Mouse (Mus musculus): Measurements from ENCODE around the gene Heyl. TPM values are rescaled to one million over a fixed set of nuclear protein-coding genes. Genes with fewer than 3 reads are reported as not detected.
"Not testable (repeated sequence)": the region's sequence is repeated elsewhere in the genome, so short reads cannot be mapped to it uniquely, and the experiment has no call there.

Heyl gene
- polyA plus RNA-seq, 1 experiment, result 4.1 TPM

- no peak for TF ChIP-seq CTCF (conservative IDR thresholded peaks at IDR 0.05; ENCODE audit: insufficient read depth, insufficient read length, low read depth, low read length)
- TF ChIP-seq POLR2A (IDR thresholded peaks at IDR 0.05; ENCODE audit: low read depth, low read length), result no peak
- DNase-seq, result peak; percentile 52
- Histone ChIP-seq H3K27me3 (replicated peaks; ENCODE audit: control insufficient read depth, insufficient read depth, low read length) (no peaks in the 10 kb centered on the region), H3K4me3 (ENCODE audit: insufficient read depth, low read depth, low read length) (no peak overlapping the region), H3K36me3 (ENCODE audit: control insufficient read depth, insufficient read depth, low read length) (no peaks in the 10 kb centered on the region; the same call in 1 of the 2 replicates), H3K27ac (ENCODE audit: insufficient read depth, low read depth, low read length) (no peak overlapping the region), H3K4me1 (ENCODE audit: control insufficient read depth, insufficient read depth, low read length) (peaks cover 4% of the 10 kb centered on the region; the same call in 1 of the 2 replicates)
- 58% methylated on average over 6 of the region's 6 CpGs for WGBS
These were observed 51.6 kb downstream of the Heyl start for GRCm38 (mm10) chr4:123284731-123285624.

- no peak for DNase-seq
- H3K4me3 ChIP-seq (ENCODE audit: insufficient read depth, low read depth, low read length), result no peak overlapping the region
- peaks cover 4% of the 10 kb centered on the region; the same call in 1 of the 2 replicates for H3K4me1 ChIP-seq (ENCODE audit: control insufficient read depth, insufficient read depth, low read length)
- no peaks in the 10 kb centered on the region for H3K27me3 ChIP-seq (replicated peaks; ENCODE audit: control insufficient read depth, insufficient read depth, low read length)
- TF ChIP-seq CTCF (conservative IDR thresholded peaks at IDR 0.05; ENCODE audit: insufficient read depth, insufficient read length, low read depth, low read length) (no peak), POLR2A (IDR thresholded peaks at IDR 0.05; ENCODE audit: low read depth, low read length) (no peak)
- 90% methylated on average over 2 of the region's 2 CpGs for WGBS
- H3K27ac ChIP-seq (ENCODE audit: insufficient read depth, low read depth, low read length), result no peak overlapping the region
- peaks cover 5% of the 10 kb centered on the region; the same call in 1 of the 2 replicates for H3K36me3 ChIP-seq (ENCODE audit: control insufficient read depth, insufficient read depth, low read length)
These were observed 53.4 kb downstream of the Heyl start for GRCm38 (mm10) chr4:123286790-123287189.

DNA sequence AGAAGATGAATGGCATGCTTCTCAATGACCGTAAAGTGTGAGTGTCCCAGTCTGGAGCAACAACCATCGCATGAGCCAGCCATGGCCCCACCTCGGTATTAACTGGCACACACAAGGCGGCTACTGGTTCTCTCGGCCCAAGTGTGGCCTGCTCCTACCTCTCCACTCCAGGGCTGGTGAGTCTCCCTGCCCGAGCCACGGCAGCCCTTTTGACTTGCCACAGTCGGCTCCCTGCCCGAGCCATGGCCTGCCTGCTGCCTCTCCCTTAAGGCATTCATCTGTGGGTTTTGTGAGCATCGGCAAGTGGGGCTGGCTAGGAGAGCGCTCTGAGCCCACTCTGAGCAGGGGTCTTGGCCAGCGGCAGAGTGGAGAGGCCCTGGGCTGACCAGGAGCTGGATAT, 55.7 kb downstream of the Heyl start:
- TF ChIP-seq POLR2A (IDR thresholded peaks at IDR 0.05; ENCODE audit: low read depth, low read length) (no peak), CTCF (conservative IDR thresholded peaks at IDR 0.05; ENCODE audit: insufficient read depth, insufficient read length, low read depth, low read length) (no peak)
- DNase-seq, result no peak
- H3K4me1 ChIP-seq (ENCODE audit: control insufficient read depth, insufficient read depth, low read length), result peaks cover 4% of the 10 kb centered on the region; the same call in 1 of the 2 replicates
- WGBS, result 89% methylated on average over 12 of the region's 12 CpGs
- H3K36me3 ChIP-seq (ENCODE audit: control insufficient read depth, insufficient read depth, low read length), result peaks cover 11% of the 10 kb centered on the region
- H3K27ac ChIP-seq (ENCODE audit: insufficient read depth, low read depth, low read length), result no peak overlapping the region
- H3K4me3 ChIP-seq (ENCODE audit: insufficient read depth, low read depth, low read length), result no peak overlapping the region
- H3K27me3 ChIP-seq (replicated peaks; ENCODE audit: control insufficient read depth, insufficient read depth, low read length), result no peaks in the 10 kb centered on the region

- Histone ChIP-seq H3K36me3 (ENCODE audit: control insufficient read depth, insufficient read depth, low read length) (peaks cover 11% of the 10 kb centered on the region), H3K4me3 (ENCODE audit: insufficient read depth, low read depth, low read length) (no peak overlapping the region), H3K27ac (ENCODE audit: insufficient read depth, low read depth, low read length) (no peak overlapping the region), H3K4me1 (ENCODE audit: control insufficient read depth, insufficient read depth, low read length) (no peaks in the 10 kb centered on the region), H3K27me3 (replicated peaks; ENCODE audit: control insufficient read depth, insufficient read depth, low read length) (no peaks in the 10 kb centered on the region)
- no peak for TF ChIP-seq POLR2A (IDR thresholded peaks at IDR 0.05; ENCODE audit: low read depth, low read length)
- no peak for TF ChIP-seq CTCF (conservative IDR thresholded peaks at IDR 0.05; ENCODE audit: insufficient read depth, insufficient read length, low read depth, low read length)
- WGBS, result 74% methylated on average over 3 of the region's 3 CpGs
- no peak for DNase-seq
These were observed 59.0 kb downstream of the Heyl start for GRCm38 (mm10) chr4:123292390-123292789.

DNA sequence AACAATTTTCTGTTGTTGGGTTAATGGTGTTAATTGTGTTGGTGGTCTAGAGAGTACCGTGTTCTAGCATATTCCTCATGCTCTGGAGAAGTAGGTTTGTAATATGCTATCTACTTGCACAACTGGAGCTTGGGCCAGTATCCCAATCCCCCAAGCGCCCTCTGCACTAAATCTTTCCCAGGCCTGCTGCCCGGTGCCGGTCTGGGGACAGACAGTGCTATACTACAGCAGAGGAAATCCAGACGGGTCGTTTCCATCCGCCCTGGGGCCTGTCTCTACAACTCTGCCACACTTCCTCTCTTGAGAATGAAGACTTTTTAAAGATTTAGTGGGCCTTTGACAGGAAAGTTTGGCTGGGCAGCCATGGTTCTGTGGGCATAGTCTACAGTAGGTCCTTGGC, 59.6 kb downstream of the Heyl start:
- no peak for TF ChIP-seq POLR2A (IDR thresholded peaks at IDR 0.05; ENCODE audit: low read depth, low read length)
- no peak for TF ChIP-seq CTCF (conservative IDR thresholded peaks at IDR 0.05; ENCODE audit: insufficient read depth, insufficient read length, low read depth, low read length)
- H3K4me3 ChIP-seq (ENCODE audit: insufficient read depth, low read depth, low read length), result no peak overlapping the region
- no peaks in the 10 kb centered on the region for H3K27me3 ChIP-seq (replicated peaks; ENCODE audit: control insufficient read depth, insufficient read depth, low read length)
- WGBS, result 79% methylated on average over 7 of the region's 7 CpGs
- peak; percentile 39 for DNase-seq
- H3K27ac ChIP-seq (ENCODE audit: insufficient read depth, low read depth, low read length), result no peak overlapping the region
- H3K4me1 ChIP-seq (ENCODE audit: control insufficient read depth, insufficient read depth, low read length), result no peaks in the 10 kb centered on the region
- peaks cover 11% of the 10 kb centered on the region for H3K36me3 ChIP-seq (ENCODE audit: control insufficient read depth, insufficient read depth, low read length)

GRCm38 (mm10) chr4:123293661-123294443, 60.5 kb downstream of the Heyl start:
- H3K36me3 ChIP-seq (ENCODE audit: control insufficient read depth, insufficient read depth, low read length), result peaks cover 11% of the 10 kb centered on the region
- H3K27ac ChIP-seq (ENCODE audit: insufficient read depth, low read depth, low read length), result no peak overlapping the region
- TF ChIP-seq POLR2A (IDR thresholded peaks at IDR 0.05; ENCODE audit: low read depth, low read length), result no peak
- no peak for TF ChIP-seq CTCF (conservative IDR thresholded peaks at IDR 0.05; ENCODE audit: insufficient read depth, insufficient read length, low read depth, low read length)
- DNase-seq, result no peak
- H3K27me3 ChIP-seq (replicated peaks; ENCODE audit: control insufficient read depth, insufficient read depth, low read length), result no peaks in the 10 kb centered on the region
- no peaks in the 10 kb centered on the region for H3K4me1 ChIP-seq (ENCODE audit: control insufficient read depth, insufficient read depth, low read length)
- H3K4me3 ChIP-seq (ENCODE audit: insufficient read depth, low read depth, low read length), result no peak overlapping the region
- WGBS, result 69% methylated on average over 7 of the region's 7 CpGs

DNA sequence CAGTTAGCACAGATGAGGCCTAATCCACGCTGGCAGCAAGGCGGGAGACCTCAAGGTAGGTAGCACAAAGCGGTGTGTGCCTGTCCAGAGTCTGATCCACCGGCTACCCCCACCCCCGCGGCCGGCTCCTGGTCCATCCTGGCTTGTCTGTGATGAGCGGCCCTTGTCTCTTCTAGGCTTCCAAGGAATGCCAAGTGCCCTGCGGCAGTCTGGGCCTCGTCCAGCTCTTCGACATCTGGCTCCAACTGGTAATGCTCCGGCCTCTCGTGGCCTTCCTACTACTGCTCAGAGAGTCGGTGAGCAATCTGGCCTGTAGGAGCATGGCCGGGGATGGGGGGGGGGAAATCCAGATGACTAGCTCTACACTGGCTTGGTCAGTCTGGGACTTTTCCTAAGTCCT, 61.7 kb downstream of the Heyl start:
- H3K4me1 ChIP-seq (ENCODE audit: control insufficient read depth, insufficient read depth, low read length); H3K4me3 ChIP-seq (ENCODE audit: insufficient read depth, low read depth, low read length); DNase-seq; H3K27ac ChIP-seq (ENCODE audit: insufficient read depth, low read depth, low read length); H3K27me3 ChIP-seq (replicated peaks; ENCODE audit: control insufficient read depth, insufficient read depth, low read length): not testable (repeated sequence)
- 86% methylated on average over 15 of the region's 15 CpGs for WGBS
- H3K36me3 ChIP-seq (ENCODE audit: control insufficient read depth, insufficient read depth, low read length), result peaks cover 11% of the 10 kb centered on the region
